Mouse (Mus musculus): ENCODE measurements at regions not wholly inside any gene's neighbourhood (a gene's known extent, or its start where the extent isn't known, plus 50 kb on each side); places are given as distances from the start of the nearest gene placed in this dataset.

DNA sequence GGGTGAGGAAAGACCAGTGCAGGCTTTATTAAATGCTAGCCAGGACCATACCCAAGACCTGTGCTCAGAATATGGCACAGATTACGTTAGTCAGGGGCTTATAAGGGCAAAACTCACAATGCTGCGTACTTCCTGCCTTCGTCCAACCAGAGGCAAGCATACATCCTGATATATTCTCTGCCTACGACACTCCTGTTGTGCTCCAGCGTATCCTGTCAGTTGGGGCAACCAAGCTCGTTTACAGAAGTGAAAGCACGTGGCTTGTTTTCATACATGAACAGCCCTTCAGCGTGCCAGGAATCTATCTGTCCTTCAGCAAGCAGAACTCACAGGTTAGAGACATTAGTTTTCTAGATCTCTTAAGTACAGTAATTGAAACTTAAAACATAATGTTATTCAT lies 119.9 kb upstream of the Sulf2 start:
- in situ Hi-C loops (cut with MboI, MseI): no loop called here

DNA sequence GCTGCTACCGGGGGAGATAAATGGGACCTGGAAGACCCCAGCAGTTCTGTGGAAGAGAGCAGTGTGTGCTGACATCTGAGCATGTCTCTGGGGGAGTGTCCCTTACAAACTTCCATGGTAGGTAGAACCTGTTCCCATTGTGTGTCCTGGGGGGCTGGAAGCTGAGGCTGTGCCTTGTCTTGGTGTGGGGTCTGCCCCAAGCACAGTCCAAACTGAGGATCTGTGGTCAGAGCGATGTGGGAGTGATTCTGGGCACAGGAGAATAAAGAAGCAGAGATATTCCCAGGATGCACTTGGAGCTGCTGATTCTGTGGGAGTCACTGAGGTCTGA lies 118.5 kb upstream of the Sulf2 start:
- in situ Hi-C loops (cut with MboI, MseI): loop anchor here in 1 of 2 experiments (5.0 kb wide), 1 partner anchor 152 kb away; no protein-coding TSS in a partner anchor

- in situ Hi-C loops (cut with MboI, MseI): loop anchor here in 1 of 2 experiments (5.0 kb wide), 1 partner anchor 151 kb away; no protein-coding TSS in a partner anchor
Measured at GRCm38 (mm10) chr2:166273312-166274015, 118.0 kb upstream of the Sulf2 start.

DNA sequence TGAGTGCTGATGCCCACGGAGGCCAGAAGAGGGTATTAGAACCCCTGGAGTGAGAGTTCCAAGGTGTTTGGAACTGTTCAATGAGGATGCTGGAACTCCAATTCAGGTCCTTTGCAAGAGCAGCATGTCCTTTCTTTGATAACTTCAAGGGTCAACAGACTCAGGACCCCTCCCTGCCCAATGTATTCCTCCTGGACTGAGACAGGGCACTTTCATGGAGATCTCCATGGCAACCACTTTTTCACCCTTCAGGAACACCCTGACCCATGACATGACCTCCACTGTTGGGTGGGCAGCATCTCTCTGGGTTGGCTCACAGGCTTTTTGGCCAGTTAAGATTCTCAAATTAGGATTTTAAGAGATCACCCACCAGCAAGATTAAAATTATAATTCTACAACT lies 117.4 kb upstream of the Sulf2 start:
- in situ Hi-C loops (cut with MboI, MseI): loop anchor here in 1 of 2 experiments (5.0 kb wide), 1 partner anchor 151 kb away; no protein-coding TSS in a partner anchor

DNA sequence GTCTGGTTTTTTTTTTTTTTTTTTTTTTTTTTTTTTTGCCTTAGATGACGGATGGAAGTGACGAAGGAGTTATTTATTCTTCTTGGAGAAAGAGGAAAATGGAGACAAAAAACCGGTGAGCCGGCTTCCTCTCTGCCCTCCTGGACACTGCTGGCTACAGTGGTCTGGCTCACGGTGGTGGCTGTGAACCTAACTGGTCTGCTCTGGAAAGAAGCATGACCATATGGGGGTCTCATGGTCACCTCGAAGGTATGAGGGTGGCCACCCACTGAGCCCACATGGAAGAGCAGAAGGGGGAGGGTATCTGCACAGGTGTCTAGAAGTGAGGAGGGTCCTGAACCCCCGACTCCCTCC lies 116.7 kb upstream of the Sulf2 start:
- in situ Hi-C loops (cut with MboI, MseI): loop anchor here in 1 of 2 experiments (5.0 kb wide), 1 partner anchor 150 kb away; no protein-coding TSS in a partner anchor

- in situ Hi-C loops (cut with MboI, MseI): loop anchor here in 1 of 2 experiments (5.0 kb wide), 1 partner anchor 149 kb away; no protein-coding TSS in a partner anchor
Measured at GRCm38 (mm10) chr2:166271373-166272189, 116.1 kb upstream of the Sulf2 start.

GRCm38 (mm10) chr2:166270007-166270406 lies 114.5 kb upstream of the Sulf2 start:
- in situ Hi-C loops (cut with MboI, MseI): loop anchor here in 1 of 2 experiments (5.0 kb wide), 1 partner anchor 148 kb away; no protein-coding TSS in a partner anchor

DNA sequence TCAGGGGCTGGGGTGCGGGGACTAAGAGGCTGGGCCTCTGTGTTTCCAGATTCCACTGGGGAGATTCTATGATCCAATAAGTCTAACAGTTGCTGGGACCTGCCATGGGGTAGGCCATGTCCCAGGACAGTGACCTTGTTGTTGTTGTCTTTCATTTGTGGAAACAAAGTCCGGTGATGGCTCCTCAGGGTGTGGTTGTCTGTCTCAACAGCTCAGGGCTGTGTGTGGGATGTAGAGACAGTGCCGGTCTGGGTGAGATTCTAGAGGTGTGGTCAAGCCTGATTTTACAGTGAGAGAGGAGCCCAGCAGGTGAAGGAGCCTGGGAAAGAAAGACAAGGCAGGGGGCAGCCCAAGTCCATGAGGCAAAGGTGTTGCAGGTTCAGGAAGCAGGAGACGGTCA lies 111.5 kb upstream of the Sulf2 start:
- in situ Hi-C loops (cut with MboI, MseI): loop anchor here in 1 of 2 experiments (10.0 kb wide), 1 partner anchor 1742 kb away; no protein-coding TSS in a partner anchor

DNA sequence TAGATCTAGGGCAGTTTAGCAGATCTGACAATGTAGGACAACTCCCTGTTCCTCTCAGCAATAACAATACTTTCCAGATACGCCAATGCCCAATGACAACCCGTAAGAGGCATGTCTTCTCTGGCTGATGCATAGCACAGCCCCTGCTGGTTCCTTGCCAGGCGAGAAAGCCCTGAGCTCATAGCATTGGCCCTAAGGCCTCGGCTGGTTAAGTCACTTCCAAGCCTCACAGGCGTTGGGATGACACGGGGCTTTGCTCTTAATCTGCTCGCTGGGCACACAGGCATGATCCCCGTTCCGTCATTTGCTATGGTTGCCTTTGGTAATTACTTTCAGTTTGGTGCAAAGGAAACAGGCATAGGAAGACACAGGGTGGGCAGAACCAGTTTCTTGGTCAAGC lies 111.0 kb upstream of the Sulf2 start:
- in situ Hi-C loops (cut with MboI, MseI): loop anchor here in 1 of 2 experiments (10.0 kb wide), 1 partner anchor 1742 kb away; no protein-coding TSS in a partner anchor

DNA sequence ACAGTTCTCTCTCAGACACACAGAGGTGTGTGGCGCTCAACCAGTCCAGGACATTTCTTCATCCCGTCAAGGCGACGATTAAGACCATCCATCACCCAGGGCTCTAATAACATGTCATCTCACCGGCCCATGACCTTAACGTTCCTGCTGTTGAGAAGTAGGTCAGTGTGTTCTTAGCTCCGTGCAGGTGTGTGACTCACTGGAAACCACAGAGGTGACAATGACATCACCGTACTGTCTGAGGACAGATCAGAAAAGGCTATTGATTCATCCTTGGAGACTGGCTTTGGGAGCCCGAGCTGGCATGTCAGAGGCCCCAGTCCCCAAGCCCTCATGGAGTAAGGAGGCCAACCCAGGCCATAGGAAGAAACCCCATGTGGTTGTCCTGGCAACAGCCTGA lies 109.3 kb upstream of the Sulf2 start:
- in situ Hi-C loops (cut with MboI, MseI): loop anchor here in 1 of 2 experiments (10.0 kb wide), 1 partner anchor 1740 kb away; no protein-coding TSS in a partner anchor

GRCm38 (mm10) chr2:166261799-166262198 lies 106.3 kb upstream of the Sulf2 start:
- in situ Hi-C loops (cut with MboI, MseI): loop anchor here in 1 of 2 experiments (10.0 kb wide), 1 partner anchor 1737 kb away; no protein-coding TSS in a partner anchor

GRCm38 (mm10) chr2:166261065-166261464 lies 105.6 kb upstream of the Sulf2 start:
- in situ Hi-C loops (cut with MboI, MseI): loop anchor here in 1 of 2 experiments (10.0 kb wide), 1 partner anchor 1736 kb away; no protein-coding TSS in a partner anchor

- in situ Hi-C loops (cut with MboI, MseI): no loop called here
Measured at GRCm38 (mm10) chr2:166258771-166259180, 103.3 kb upstream of the Sulf2 start.

- in situ Hi-C loops (cut with MboI, MseI): no loop called here
Measured at GRCm38 (mm10) chr2:166257666-166258065, 102.2 kb upstream of the Sulf2 start.

GRCm38 (mm10) chr2:166256193-166256592 lies 100.7 kb upstream of the Sulf2 start:
- in situ Hi-C loops (cut with MboI, MseI): no loop called here

- in situ Hi-C loops (cut with MboI, MseI): no loop called here
Measured at GRCm38 (mm10) chr2:166254581-166254980, 99.1 kb upstream of the Sulf2 start.

- in situ Hi-C loops (cut with MboI, MseI): no loop called here
Measured at GRCm38 (mm10) chr2:166252107-166252506, 96.6 kb upstream of the Sulf2 start.

- in situ Hi-C loops (cut with MboI, MseI): no loop called here
Measured at GRCm38 (mm10) chr2:166251421-166251820, 96.0 kb upstream of the Sulf2 start.

GRCm38 (mm10) chr2:166250571-166250970 lies 95.1 kb upstream of the Sulf2 start:
- in situ Hi-C loops (cut with MboI, MseI): no loop called here

- in situ Hi-C loops (cut with MboI, MseI): no loop called here
Measured at GRCm38 (mm10) chr2:166249338-166249950, 94.0 kb upstream of the Sulf2 start.

GRCm38 (mm10) chr2:166246401-166247189 lies 91.1 kb upstream of the Sulf2 start:
- in situ Hi-C loops (cut with MboI, MseI): no loop called here
